Mouse (Mus musculus) layer of hippocampus, adult 8-10 months (tissue): ENCODE data around the gene Gm20425. TPM values are rescaled to one million over a fixed set of nuclear protein-coding genes. Genes with fewer than 3 reads are reported as not detected.

ENCODE experiments used
- DNase-seq, 2 experiments: peaks; one replicate each; pipeline ENCODE4 v3.0.0; 2022; ENCODE audit warnings: low spot score in 2 of 2
- total RNA-seq, 4 experiments: library from RNA; stranded (reverse); gene quantifications; 2 replicates each; pipeline ENCODE4 v1.2.4; 2022

Gm20425 gene
- total RNA-seq, 4 experiments from 2014 or later: 7.4 to 13.1 (median 12.1) TPM

- DNase-seq: no peak
Observed at GRCm38 (mm10) chr9:103225464-103225863, 4.6 kb downstream of the Gm20425 start.

GRCm38 (mm10) chr9:103224721-103225120 lies 5.4 kb downstream of the Gm20425 start:
- DNase-seq: no peak

GRCm38 (mm10) chr9:103214281-103214680 lies 15.8 kb downstream of the Gm20425 start:
- no peak for DNase-seq

- no peak for DNase-seq
Observed at GRCm38 (mm10) chr9:103213631-103214030, 16.5 kb downstream of the Gm20425 start.

GRCm38 (mm10) chr9:103212654-103213420 lies 17.3 kb downstream of the Gm20425 start:
- no peak for DNase-seq

GRCm38 (mm10) chr9:103208802-103209423 lies 21.2 kb downstream of the Gm20425 start:
- DNase-seq: no peak

- DNase-seq: peak; percentile 32 to 55
Observed at GRCm38 (mm10) chr9:103207846-103208245, 22.3 kb downstream of the Gm20425 start.

GRCm38 (mm10) chr9:103205786-103206185 lies 24.3 kb downstream of the Gm20425 start:
- DNase-seq: no peak

- peak; percentile 88 to 90 for DNase-seq
Observed at GRCm38 (mm10) chr9:103201561-103202260, 28.4 kb downstream of the Gm20425 start, which contains the start of gene Srprb. Srprb (minus strand) TSS chr9:103202137.

GRCm38 (mm10) chr9:103188416-103188815 lies 41.7 kb downstream of the Gm20425 start:
- DNase-seq: no peak

GRCm38 (mm10) chr9:103186747-103187146 lies 43.4 kb downstream of the Gm20425 start:
- DNase-seq: no peak

GRCm38 (mm10) chr9:103185946-103186345 lies 44.2 kb downstream of the Gm20425 start:
- no peak for DNase-seq

- no peak for DNase-seq
Observed at GRCm38 (mm10) chr9:103184855-103185254, 45.3 kb downstream of the Gm20425 start.

- DNase-seq: no peak
Observed at GRCm38 (mm10) chr9:103181886-103182285, 48.2 kb downstream of the Gm20425 start.

- DNase-seq: peak in 1 of 2 experiments; percentile 35
Observed at GRCm38 (mm10) chr9:103180807-103181565, 49.1 kb downstream of the Gm20425 start.

GRCm38 (mm10) chr9:103180303-103180702 lies 49.8 kb downstream of the Gm20425 start:
- DNase-seq: no peak

- DNase-seq: no peak
Observed at GRCm38 (mm10) chr9:103175692-103176091, 54.4 kb downstream of the Gm20425 start.

- no peak for DNase-seq
Observed at GRCm38 (mm10) chr9:103174771-103175519, 55.2 kb downstream of the Gm20425 start.

GRCm38 (mm10) chr9:103168771-103169170 lies 61.3 kb downstream of the Gm20425 start:
- no peak for DNase-seq

- no peak for DNase-seq
Observed at GRCm38 (mm10) chr9:103168046-103168445, 62.1 kb downstream of the Gm20425 start.

GRCm38 (mm10) chr9:103163806-103164205 lies 66.3 kb downstream of the Gm20425 start:
- no peak for DNase-seq
